Mouse (Mus musculus) retina, embryonic 14.5 days (tissue): ENCODE measurements at regions not wholly inside any gene's neighbourhood (a gene's known extent, or its start where the extent isn't known, plus 50 kb on each side); places are given as distances from the start of the nearest gene placed in this dataset.

Experiments used
- DNase-seq: peaks from one replicate; pipeline ENCODE4 v3.0.0-alpha.2; 2015; ENCODE audit warnings: low spot score

- no peak for DNase-seq
These were observed 71.0 kb upstream of the Gm11733 start for GRCm38 (mm10) chr11:117413133-117413532.

GRCm38 (mm10) chr11:117413942-117414705, 70.0 kb upstream of the Gm11733 start:
- DNase-seq: no peak

GRCm38 (mm10) chr11:117414871-117415323, 69.3 kb upstream of the Gm11733 start:
- DNase-seq: peak; percentile 69

GRCm38 (mm10) chr11:117415466-117415865, 68.7 kb upstream of the Gm11733 start:
- no peak for DNase-seq

GRCm38 (mm10) chr11:117415955-117416354, 68.2 kb upstream of the Gm11733 start:
- DNase-seq: peak; percentile 60

- no peak for DNase-seq
These were observed 67.0 kb upstream of the Gm11733 start for GRCm38 (mm10) chr11:117416984-117417670.

- no peak for DNase-seq
These were observed 66.1 kb upstream of the Gm11733 start for GRCm38 (mm10) chr11:117417959-117418574.

- DNase-seq: no peak
These were observed 65.2 kb upstream of the Gm11733 start for GRCm38 (mm10) chr11:117418939-117419338.

- DNase-seq: no peak
These were observed 64.7 kb upstream of the Gm11733 start for GRCm38 (mm10) chr11:117419351-117419969.

GRCm38 (mm10) chr11:117422713-117423112, 61.5 kb upstream of the Gm11733 start:
- DNase-seq: no peak

GRCm38 (mm10) chr11:117423422-117423821, 60.7 kb upstream of the Gm11733 start:
- no peak for DNase-seq

GRCm38 (mm10) chr11:117425466-117425865, 58.7 kb upstream of the Gm11733 start:
- DNase-seq: no peak

- DNase-seq: no peak
These were observed 58.2 kb upstream of the Gm11733 start for GRCm38 (mm10) chr11:117425927-117426326.

- DNase-seq: no peak
These were observed 57.5 kb upstream of the Gm11733 start for GRCm38 (mm10) chr11:117426651-117427050.

- no peak for DNase-seq
These were observed 56.2 kb upstream of the Gm11733 start for GRCm38 (mm10) chr11:117427808-117428510.

GRCm38 (mm10) chr11:117429326-117429752, 54.8 kb upstream of the Gm11733 start:
- DNase-seq: no peak

GRCm38 (mm10) chr11:117429894-117430293, 54.3 kb upstream of the Gm11733 start:
- no peak for DNase-seq

- no peak for DNase-seq
These were observed 50.1 kb upstream of the Gm11733 start for GRCm38 (mm10) chr11:117434056-117434455.
